Mouse (Mus musculus) kidney, adult 2 months (tissue): ENCODE data around the gene Rell1.

ENCODE experiments used
- CTCF ChIP-seq: fragments of 200-500 bp; conservative IDR thresholded peaks from 2 replicates; pipeline ENCODE4 v1.5.1; 2011; ENCODE audit warnings: low read depth, mild to moderate bottlenecking, control low read depth, low read length, moderate library complexity, mixed read lengths; ENCODE audit not compliant: insufficient read depth, insufficient read length
- POLR2A ChIP-seq: fragments of 200-500 bp; IDR thresholded peaks from one replicate; pipeline ENCODE4 v1.6.1; 2011; ENCODE audit warnings: low read depth, low read length, control low read depth

DNA sequence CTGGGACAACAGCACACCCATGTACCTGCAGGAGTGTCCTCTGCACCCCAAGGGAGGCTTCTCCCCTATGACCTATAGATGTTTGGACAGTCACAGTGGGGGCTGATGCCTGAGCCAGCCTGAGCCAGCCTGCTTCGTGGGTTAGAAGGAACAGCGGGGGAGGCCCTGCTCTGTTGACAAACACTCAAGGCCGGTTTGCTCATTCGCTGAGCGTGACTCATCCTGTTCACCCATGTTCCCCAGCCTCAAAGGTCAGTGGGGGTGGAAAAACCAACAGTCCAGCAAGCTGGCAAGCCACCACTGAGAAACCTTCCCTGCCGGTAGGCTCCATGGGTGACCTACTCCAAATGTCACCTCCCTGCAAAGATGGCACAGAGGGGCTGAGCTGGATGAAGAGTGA is 32.0 kb downstream of the Rell1 start:
- TF ChIP-seq CTCF: no peak
- no peak for TF ChIP-seq POLR2A
